Mouse (Mus musculus) retina, postnatal 7 days (tissue): ENCODE results near the gene Senp3.
"Not testable (repeated sequence)": the region's sequence is repeated elsewhere in the genome, so short reads cannot be mapped to it uniquely, and the experiment has no call there.

Experiments
- DNase-seq: peaks from one replicate; pipeline ENCODE4 v3.0.0-alpha.2; 2012; ENCODE audit warnings: low read depth, low spot score

Gene Senp3

DNA sequence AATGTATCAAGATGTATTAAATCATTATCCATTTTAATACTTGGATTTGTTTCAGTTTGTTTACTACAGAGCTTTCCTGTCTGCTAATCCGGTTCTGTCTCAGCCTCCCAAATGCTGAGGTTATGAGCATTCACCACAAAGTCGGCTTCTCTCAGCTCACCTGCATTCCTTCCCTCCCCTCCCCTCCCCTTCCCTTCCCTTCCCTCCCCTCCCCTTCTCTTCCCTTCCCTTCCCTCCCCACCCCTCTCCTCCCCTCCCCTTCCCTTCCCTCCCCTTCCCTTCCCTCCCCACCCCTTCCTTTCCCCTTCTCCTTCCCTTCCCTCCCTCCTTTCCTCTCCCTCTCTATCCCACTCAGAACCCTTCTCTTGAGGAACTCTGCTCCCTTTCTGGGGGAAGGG, 22.7 kb upstream of the Senp3 start:
- no peak for DNase-seq

DNA sequence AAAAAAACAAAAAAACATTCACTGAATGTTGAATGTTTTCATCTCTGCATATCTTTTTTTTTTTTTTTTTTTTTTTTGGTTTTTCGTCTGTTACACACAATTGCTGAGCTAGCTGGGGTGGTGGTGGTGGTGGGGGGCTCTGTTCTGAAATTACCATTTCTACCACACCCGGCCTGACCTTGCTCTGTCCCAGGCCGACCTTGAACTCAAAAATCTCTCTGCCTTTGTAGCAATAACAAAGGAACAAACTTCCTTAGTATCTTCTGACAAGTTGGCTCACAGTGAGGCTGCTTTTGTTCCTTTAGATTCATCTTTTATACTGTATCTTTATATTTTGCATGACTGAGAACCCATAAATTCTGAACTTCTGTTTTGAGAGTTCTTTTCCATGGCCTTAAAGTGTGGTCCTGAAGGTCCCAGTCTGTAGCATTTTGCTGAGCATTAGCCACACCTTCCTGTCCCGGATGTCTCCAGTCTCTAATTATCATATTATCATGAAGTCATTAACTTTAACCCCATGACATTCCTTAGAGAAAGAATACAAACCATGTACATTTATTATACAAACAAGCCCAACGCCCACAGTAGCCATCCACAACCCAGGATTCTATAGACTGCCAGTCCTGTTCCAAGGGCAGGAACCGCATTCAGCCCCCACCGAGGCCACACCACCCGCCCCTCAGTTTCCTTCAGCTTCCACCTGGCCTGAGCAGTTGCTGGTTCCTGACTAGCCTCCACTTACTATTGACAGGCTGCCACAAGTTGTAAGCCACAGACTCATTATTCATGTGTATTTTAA, 22.1 kb upstream of the Senp3 start:
- DNase-seq = no peak

DNA sequence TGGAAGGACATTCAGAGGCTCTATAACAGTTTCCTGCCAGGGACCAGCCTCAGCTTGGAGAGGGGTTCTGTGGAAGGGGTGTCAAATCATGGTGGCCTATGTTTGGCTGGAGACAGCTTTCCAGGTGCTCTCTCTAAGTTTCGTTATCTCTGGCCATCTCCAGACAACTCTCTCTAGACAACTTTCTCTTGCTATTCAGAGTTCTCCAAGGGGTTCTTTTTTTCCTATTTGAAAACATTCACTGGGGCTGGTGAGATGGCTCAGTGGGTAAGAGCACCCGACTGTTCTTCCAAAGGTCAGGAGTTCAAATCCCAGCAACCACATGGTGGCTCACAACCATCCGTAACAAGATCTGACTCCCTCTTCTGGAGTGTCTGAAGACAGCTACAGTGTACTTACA, 21.5 kb upstream of the Senp3 start:
- DNase-seq = not testable (repeated sequence)

DNA sequence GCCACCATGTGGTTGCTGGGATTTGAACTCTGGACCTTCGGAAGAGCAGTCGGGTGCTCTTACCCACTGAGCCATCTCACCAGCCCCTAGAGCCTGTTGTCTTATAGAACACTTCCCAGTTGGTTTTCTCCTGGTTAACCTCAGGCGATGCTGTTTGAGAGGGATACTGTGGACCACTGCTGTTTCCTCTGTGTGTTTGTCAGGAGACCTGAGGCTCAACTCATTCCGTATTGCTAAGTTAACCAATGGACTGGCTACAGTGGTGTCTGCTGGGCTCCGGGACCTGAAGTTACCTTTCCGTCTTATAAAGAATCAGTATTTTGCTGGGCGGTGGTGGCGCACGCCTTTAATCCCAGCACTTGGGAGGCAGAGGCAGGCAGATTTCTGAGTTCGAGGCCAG, 21.0 kb upstream of the Senp3 start:
- not testable (repeated sequence) for DNase-seq

DNA sequence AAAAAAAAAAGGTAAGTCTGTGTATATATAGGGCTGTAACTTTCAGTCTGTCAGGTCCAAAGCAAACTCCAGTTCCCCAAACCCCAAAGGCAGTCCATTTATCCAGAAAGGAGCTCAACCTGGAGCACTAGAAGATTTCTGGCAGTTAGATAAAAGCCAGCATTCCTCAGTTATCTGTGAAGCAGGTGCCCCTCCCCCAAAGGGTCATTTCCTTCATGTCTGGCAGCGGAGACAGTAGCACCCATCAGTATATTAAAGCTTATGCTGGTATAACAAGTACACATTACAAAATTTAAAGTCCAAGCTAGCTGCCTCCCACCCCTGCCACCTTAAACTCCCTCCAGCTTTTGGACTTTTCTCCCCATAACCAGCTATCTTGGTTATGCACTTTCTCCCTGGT, 17.7 kb upstream of the Senp3 start:
- DNase-seq = no peak

DNA sequence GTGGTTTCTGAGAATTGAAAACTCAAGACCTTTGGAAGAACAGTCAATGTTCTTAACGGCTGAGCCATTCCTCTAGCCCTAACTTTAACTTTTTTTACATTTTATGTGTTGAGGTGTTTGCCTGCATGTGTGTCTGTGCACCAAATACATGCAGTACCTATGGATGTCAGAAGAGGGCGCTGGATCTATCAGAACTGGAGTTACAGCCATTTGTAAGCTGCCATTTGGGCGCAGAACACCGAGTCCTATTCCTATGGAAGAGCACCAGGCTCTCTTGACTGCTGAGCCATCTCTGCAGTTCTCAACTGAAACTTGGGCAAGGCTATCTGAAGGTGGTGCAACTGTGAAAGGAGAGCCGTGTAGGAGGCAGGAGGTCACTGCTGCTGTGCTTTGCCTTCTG, 16.7 kb upstream of the Senp3 start:
- DNase-seq = no peak

DNA sequence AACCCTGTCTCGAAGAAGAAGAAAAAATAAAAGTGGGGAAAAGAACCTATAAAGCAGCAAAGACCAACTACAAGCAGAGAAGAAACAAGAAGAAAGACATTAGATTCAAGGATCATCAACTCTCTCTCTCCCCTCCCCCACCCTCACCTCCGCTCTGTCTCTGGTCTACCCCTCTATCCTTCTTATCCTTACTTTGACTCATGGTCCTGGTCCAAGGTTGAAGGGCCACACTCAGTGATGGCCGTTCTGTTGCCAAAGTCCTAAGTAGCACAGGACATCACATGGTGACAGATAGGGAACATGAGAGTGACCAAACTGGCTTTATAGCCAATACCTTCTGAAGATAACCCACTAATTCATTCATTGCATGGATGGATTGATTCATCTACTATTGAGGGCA, 15.5 kb upstream of the Senp3 start:
- DNase-seq = no peak

DNA sequence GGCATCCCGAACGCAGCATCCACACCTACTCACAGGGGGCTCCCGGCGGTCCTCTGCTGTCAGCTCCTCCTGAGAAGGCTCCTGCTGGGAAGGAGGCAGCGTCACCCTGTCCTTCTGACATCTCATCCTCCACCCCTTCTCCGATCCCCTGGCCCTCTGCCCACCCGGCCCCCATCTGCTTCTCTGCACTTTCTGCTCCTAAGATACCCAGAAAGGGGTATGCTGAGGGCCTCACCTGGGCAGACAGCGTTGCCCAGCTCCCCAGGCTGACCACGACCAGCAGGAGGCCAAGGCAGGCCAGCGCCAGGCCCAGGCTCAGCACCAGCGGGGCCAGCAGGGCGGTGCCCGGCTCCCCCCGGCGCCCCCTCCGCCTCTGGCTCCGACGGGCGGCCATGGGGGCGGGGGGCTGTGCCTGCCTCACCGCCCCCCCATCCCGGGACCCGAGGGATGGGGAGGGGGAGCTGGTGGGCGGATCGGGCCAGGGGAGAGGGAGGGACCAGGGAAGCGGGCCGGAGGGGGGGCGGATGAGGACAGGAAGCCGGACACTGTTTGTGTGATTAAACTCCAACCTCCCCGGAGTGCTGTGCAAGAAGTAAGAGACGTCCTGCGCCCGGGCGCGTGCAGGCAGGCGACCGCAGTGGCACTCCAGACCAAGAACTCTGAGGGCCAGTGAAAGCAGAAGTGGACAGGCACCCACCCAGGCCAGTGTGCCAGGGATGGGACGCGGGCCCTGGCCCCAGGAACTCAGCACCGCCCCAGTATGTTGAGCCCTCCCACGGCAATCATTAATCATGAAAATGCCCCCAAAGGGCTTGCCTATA, 13.7 kb upstream of the Senp3 start, which contains the start of the genes Tnfsf12 and Tnfsfm13:
Tnfsf12 (minus strand) TSS at position 489 of the 821 bp plus-strand sequence.
Tnfsfm13 (minus strand) TSS at position 738 of the 821 bp plus-strand sequence.
- no peak for DNase-seq

DNA sequence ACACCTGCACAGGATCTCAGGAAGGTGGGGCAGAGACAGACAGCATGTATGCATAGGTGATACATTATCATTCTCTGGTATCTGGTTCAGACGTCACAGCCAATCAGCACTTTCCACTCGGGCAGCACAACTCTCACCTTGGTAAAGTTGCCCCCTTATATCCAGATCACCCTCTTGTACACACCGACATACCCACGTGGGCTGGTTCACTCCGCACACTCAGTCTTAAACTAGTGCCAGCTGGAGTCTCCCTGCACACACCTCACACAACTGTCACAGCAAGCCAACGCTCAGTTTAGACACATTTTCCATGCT, 13.1 kb upstream of the Senp3 start:
- no peak for DNase-seq

DNA sequence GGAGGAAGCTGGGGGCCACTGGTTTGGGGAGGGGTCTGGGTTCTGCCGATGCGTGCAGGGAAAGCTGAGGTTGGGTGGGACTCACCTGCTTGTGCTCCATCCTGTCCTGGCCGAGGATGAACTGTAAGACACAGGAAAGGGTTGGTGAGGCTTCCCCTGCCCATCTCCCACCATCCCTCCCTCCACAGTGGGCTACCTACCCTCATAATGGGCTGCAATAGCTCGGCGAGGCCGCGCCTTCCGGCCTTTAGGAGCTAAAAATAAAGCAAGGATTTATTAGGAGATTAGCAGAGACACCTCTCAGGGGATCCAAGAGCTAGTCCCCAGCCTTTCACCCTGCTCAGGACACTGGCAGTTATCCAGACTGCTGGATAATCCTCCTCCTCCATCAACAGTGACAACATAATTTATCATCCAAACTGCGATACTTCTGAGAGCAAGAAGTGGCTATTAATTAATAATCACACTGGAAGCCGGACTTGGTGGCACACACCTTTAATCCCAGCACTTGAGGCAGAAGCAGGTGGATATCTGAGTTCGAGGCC, 11.6 kb upstream of the Senp3 start:
- DNase-seq = peak; percentile 86

DNA sequence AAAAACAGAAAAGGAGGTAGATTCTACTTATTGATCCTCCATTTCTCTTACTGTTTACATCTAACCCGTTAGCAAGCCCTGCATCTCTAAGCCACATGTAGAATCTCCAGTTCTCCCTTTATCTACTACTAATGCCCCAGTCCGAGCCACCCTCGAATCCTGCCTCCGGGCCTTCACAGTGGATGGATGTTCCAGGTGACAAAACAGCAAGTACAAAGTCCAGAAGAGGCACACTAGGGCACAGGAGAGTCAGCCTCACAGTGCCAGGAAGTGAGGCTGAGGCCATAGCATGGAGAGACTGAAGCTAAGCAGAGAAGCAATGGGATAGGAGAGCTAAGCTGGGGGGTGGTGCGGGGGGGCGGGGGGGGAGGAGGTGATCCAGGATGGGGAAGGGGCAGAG, 11.0 kb upstream of the Senp3 start:
- DNase-seq = no peak

DNA sequence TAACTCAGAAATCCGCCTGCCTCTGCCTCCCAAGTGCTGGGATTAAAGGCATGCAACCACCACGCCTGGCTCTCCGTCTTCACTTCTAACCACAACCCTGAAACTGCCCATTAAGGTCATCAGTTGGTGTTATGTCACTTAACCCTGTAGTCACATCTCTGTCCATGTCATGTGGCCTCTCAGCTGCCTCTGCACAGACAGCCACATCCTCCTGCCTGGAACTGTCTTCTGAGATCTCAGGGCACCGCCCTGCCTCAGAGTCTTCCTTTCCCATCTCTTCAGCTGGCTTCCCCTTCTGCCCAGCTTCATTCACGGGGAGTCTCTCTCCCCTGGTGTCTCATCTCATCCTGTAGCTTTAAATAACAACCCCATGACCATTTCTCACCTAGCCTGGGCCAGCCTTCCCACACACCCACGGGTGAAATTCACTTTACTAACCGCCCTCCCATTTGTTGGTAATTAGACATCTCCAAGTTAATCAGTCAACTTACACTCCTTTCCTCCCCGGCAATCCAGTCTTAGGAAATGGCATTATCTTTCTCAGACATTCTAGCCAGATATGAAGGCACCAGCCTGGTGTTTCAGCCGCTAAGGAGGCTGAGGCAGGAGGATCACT, 10.4 kb upstream of the Senp3 start:
- DNase-seq = no peak

DNA sequence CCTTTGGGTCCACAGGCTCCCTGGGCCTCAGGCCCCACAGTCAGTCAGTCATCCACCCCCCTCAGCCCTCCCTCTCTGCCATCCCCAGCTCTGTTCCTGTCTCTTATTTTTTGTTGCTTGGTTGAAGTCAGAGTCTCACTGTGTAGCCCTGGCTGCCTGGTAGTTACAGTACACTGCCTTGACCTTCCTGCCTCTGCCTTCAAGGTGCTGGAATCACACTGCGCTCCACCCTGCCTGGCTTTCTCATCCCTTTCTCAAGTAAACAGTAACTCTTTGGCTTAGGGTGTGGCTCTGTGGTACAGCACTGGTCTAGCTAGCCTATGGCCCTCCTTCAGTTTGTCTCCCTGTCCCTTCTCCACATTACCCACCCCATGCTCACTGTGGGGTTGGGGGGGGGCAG, 8.0 kb upstream of the Senp3 start:
- no peak for DNase-seq

DNA sequence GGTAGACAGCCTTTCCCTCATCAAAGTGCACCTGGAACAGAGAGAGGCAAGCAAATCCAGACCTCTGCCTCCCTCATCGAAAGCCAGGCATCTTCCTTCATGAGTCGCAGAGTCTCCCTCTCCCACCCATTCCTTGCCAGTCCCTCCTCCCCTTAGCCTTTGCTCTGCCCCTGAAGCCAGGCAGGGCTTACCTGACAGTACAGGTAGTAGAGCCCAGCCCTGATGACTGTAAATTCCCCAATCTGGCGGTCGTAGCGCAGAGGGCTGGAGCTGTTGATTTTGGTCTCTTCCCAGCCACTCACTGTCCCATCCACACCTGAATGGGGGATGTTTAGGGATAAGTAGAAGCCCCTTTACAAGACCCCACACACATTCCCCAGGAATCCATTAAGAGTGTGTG, 5.2 kb upstream of the Senp3 start:
- DNase-seq = no peak

DNA sequence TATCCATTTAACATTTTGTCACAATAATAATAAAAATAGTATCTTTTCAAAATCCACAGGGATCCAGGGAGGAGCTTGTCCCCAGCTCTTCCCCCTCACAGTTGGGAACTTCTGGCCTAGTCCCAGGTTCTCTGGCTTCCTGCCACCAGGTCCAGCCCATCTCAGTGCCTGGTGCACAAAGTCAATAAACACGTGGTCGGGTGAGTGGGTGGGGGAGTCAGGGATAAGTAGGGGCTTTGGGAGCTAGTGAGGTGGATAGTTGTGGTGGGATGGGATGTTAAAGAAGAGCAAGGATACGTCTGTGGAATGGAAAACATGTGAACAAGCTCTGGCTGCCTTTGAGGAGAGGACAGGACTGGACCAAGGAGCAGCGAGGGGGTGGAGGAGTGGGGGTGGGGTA, 4.5 kb upstream of the Senp3 start:
- no peak for DNase-seq

DNA sequence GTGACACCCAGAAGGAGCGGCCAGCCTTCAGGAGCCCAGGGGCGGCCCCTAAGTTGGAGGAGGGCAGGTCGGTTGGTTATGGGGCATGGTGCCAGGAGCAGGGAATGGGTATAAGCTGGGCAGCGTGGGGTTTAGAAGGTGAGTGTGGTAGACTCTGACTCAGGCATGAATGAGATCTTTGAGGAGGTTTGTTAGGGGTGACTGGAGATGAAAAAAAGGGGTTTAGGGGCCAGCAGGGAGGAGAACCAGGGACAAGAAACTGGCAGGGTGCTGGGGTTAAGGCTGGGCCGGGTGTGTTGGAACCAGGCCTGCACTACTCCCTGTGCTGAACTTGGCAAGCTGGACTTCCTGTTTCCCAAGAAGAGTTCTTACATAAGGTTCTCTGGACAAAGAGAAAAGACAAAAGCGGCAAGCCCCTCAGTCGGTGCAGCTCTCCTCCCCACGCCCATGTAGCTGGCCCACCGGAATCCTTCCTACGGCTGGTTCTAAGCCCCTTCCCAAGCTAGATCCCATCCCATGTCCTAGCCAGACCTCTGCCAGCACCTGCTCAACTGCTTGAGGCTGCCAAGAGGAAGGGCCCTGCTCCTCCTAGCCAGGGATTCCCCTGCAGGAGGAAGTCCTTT, 3.8 kb upstream of the Senp3 start, which contains the start of gene Tnfsf13:
Tnfsf13 (minus strand) TSS at position 259 of the 623 bp plus-strand sequence.
- DNase-seq = no peak

DNA sequence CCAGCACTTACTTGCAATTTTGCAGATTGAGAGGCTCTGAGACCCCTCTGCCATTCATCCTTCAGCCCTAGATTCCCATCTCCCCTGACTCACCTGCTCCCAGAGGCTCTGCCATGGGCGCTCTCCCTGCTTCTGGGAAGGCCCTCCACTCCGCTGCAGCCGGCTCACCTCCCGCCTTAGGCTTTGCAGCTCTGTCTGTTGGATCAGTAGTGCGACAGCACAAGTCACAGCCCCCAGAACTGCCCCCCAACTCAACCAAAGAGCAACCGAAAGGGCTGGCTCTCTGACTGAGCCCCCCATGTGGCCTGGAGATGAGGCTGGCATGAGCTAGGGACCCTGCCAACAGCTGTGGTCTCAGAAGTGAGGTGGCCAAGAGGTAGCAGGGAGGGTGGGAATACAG, 3.1 kb upstream of the Senp3 start:
- DNase-seq = no peak

DNA sequence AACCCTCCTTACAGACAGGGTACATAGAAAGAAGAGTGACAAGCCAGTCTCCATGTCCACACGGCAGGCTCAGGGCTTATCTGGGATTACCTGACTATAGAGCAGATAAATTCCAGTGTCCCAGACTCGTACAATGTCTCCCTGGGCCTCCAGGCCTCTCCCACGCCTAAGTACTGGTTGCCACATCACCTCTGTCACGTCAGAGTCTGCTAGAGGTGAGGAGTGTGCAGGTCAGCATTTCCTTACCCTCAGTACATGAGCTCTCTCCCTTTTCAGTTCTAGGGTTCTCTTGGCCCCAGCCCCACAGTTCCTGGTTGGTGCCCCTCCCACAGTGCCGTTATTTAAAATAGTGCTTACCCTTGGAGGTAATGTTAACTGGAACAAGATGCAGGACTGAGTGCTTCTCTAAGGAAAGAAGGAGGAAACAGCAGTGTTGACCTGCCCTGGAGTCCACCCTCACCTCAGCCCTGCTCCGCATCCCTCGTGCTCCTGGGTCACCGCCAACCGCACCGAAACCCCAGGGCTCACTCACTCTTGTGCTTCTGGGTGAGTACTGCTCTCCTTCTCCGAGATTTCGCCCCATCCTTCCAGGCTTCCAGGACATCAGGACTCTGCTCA, 2.4 kb upstream of the Senp3 start:
- no peak for DNase-seq

DNA sequence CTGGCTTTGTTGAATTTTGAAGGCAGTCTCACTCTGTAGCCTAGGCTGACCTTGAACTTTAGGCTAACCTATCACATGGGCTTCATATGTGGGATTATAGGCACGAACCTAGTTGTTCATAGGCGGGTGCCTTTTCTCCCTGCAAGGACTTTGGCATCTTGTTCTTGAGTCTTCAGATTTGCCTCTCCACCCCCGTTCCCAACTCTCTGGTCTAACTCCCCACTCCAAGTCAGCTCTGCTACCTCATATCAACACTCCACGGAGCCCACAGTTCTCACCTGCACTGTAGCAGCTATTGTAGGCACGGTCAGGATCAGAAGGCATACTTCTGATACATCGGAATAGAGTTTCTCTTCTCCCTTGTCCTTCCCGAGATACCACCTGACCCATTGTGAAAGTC, 1.7 kb upstream of the Senp3 start:
- DNase-seq = no peak

DNA sequence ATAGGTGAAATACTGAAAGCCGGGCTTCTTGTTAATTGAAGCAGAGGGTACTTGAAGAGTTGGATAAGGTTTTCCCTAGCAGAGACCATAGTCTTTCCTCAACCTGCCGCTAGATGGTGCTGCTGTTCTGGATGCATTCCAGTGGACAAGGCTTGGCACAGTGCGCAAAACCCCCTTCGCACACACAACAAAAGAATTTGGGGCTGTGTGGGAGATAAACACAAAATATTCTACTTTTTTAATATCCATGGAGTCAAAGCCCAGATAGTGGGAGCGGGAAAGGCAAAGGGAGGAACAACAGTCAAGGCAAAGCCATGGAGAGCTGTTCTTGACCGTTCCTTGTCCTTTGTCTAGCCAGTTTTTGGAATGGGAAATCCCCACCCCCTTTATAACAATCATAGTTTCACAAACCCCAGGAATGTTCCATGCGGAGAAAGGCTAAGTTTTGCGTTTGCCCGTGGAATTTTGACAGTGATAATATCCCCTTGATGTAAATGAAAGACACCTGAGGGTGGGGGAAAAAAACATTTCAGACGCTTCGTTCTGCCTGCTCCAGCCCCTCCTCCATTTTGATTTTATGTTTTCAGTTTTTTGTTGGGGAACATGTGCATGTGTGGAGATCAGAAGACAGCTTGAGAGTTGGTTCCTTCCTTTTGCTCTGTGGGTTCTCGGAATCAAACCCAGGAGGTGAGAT, 1.1 kb upstream of the Senp3 start:
- peak; percentile 85 for DNase-seq
